Mouse (Mus musculus) embryonic fibroblast, embryonic 13.5 days (primary cell): ENCODE results near the gene Akap10.

Source experiments
- CTCF ChIP-seq: IDR thresholded peaks from 2 replicates; pipeline ENCODE4 v1.5.1; 2011; ENCODE audit warnings: mild to moderate bottlenecking, control low read depth, low read length, moderate library complexity, borderline replicate concordance; ENCODE audit not compliant: insufficient read depth
- POLR2A ChIP-seq: IDR thresholded peaks from 2 replicates; pipeline ENCODE4 v1.6.1; 2011; ENCODE audit warnings: low read depth, mild to moderate bottlenecking, control low read depth, low read length, moderate library complexity

DNA sequence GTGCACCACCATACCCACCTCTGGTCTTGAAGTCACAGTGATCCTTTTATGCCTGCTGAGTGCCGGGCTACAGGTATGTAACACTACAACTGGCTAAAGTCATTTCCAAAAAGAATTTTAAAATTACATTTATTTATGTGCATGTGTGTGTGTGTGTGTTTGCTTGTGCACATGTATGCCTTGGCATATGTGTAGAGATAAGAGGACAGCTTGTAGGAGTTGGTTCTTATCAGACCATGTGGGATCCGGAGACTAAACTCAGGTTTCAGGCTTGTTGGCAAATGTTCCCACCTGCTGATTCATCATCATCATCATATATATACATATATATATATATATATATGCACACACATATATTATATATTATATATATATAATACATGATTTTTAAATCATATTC is 38.8 kb upstream of the Akap10 start:
- no peak for TF ChIP-seq CTCF
- TF ChIP-seq POLR2A = no peak
